Mouse (Mus musculus) kidney, adult 2 months (tissue): ENCODE results near the gene Shisa5. TPM values are rescaled to one million over a fixed set of nuclear protein-coding genes. Genes with fewer than 3 reads are reported as not detected.

ENCODE experiments used
- DNase-seq: peaks from one replicate; pipeline ENCODE4 v3.0.0; 2021
- H3K27ac ChIP-seq: fragments of 200-500 bp; 2 replicates; pipeline ENCODE4 v1.5.1; 2012; ENCODE audit warnings: low read depth, low read length, control low read depth, inconsistent platforms; ENCODE audit not compliant: insufficient read depth
- H3K27me3 ChIP-seq: fragments of 200-500 bp; replicated peaks from 2 replicates; pipeline ENCODE4 v1.6.1; 2012; ENCODE audit warnings: mild to moderate bottlenecking, moderate library complexity, low read length, inconsistent platforms; ENCODE audit not compliant: control insufficient read depth, insufficient read depth
- H3K36me3 ChIP-seq: fragments of 200-500 bp; 2 replicates; pipeline ENCODE4 v1.6.1; 2012; ENCODE audit warnings: mild to moderate bottlenecking, moderate library complexity, low read length, inconsistent platforms; ENCODE audit not compliant: control insufficient read depth, insufficient read depth
- H3K4me1 ChIP-seq: fragments of 200-500 bp; 2 replicates; pipeline ENCODE4 v1.6.1; 2011; ENCODE audit warnings: low read length; ENCODE audit not compliant: control insufficient read depth, insufficient read depth
- H3K4me3 ChIP-seq: fragments of 200-500 bp; 2 replicates; pipeline ENCODE4 v1.5.1; 2011; ENCODE audit warnings: mild to moderate bottlenecking, low read depth, low read length, control low read depth; ENCODE audit not compliant: insufficient read depth
- CTCF ChIP-seq: fragments of 200-500 bp; conservative IDR thresholded peaks from 2 replicates; pipeline ENCODE4 v1.5.1; 2011; ENCODE audit warnings: low read depth, mild to moderate bottlenecking, control low read depth, low read length, moderate library complexity, mixed read lengths; ENCODE audit not compliant: insufficient read depth, insufficient read length
- POLR2A ChIP-seq: fragments of 200-500 bp; IDR thresholded peaks from one replicate; pipeline ENCODE4 v1.6.1; 2011; ENCODE audit warnings: low read depth, low read length, control low read depth
- WGBS: fragments of 180-500 bp; shearing (Covaris S2); methylation state at CpG from one replicate; pipeline ENCODE4 v1.1.7; 2018; 5-methylcytosine and 5-hydroxymethylcytosine counted together
- polyA plus RNA-seq: library from polyadenylated mRNA; depleted of rRNA; stranded (reverse); fragments of >200 nt; gene quantifications from 2 replicates; pipeline ENCODE4 v1.2.3, GENCODE M21; 2012

Shisa5 gene
- polyA plus RNA-seq, 1 experiment: 688 TPM

DNA sequence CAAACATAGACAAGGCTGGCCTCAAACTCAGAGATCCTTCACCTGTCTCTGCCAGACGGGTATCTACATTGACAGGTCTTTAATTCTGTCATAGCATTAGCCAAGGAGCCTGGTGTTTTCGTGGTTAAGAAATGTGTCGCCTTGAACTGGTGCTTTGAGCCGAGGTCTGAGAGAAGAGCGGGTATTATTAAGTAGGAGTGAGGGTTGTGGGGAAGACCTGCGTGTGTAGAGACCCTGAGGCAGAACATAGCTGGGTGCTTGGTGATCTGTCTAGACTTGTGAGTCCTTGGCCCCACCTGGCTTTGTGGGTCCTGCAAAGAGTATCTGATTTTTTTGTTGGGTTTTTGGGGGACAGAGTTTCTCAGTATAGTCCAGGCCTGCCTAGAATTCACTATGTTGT lies 15.5 kb downstream of the Shisa5 start:
- Histone ChIP-seq H3K27me3 (no peaks in the 10 kb centered on the region), H3K27ac (no peak overlapping the region), H3K4me3 (no peak overlapping the region), H3K4me1 (peaks cover 6% of the 10 kb centered on the region; the same call in 1 of the 2 replicates), H3K36me3 (no peaks in the 10 kb centered on the region)
- 70% methylated on average over 6 of the region's 6 CpGs for WGBS
- DNase-seq: no peak
- no peak for TF ChIP-seq CTCF
- no peak for TF ChIP-seq POLR2A

DNA sequence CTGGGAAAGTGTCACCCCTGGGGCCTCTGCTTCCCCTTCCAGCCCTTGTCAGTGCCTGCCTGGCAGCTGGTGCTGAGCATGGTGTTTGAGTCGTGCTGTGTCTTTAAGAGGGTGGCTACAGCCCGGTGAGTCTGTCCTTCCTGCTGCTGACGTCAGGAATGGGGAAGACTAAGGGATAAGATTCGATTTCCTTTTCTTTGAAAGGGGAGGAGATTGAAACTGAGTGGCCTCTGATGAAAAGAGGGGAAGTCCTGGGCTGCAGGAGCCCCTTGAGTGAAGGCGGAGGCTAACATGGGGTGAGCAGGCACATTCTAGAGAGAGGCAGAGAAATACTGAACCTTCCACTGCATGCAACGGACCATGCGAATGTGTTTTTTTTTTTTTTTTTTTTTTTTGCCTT lies 16.3 kb downstream of the Shisa5 start:
- no peak for TF ChIP-seq CTCF
- no peak for TF ChIP-seq POLR2A
- peak overlapping the region; percentile 37 for H3K4me3 ChIP-seq
- H3K4me1 ChIP-seq: peaks cover 7% of the 10 kb centered on the region; the same call in 1 of the 2 replicates
- H3K36me3 ChIP-seq: no peaks in the 10 kb centered on the region
- DNase-seq: peak; percentile 88
- H3K27ac ChIP-seq: peak overlapping the region; percentile 14
- no peaks in the 10 kb centered on the region for H3K27me3 ChIP-seq
- 3% methylated on average over 7 of the region's 7 CpGs for WGBS

DNA sequence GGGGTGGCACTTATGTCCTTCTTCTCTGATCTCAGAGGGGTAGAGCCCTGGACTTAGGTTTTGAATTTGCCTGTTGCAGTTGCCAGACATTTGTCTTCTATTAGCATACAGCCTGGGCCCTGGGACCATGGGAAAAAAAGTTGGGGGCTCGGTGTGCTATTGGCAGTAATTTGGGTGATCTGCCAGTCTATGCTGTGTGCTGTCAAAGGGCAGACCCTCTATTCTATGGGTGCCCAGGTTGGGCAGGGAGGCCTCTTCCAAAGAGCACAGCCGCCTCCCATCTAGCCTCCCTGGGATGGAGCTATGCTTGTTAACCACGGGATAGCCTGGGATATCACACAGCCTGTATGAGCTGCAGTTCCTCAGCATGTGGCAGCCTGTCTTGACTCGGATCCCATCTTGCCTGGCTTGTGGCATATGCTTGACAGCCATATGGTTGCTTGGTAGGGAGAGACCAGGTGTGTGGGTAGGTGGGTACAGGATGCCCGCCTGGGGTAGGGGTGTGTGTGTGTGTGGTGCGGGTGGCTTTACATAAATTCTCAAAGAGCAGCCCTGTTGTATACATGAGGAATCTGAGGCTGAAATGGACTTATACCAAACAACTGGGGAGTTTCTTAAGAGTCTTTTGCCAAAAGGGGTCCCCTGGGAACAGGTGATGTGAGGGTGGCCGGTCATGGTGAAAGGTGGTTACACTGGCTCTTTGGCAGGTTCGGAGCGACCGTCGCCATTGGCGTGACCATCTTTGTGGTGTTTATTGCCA lies 17.1 kb downstream of the Shisa5 start:
- no peaks in the 10 kb centered on the region for H3K36me3 ChIP-seq

DNA sequence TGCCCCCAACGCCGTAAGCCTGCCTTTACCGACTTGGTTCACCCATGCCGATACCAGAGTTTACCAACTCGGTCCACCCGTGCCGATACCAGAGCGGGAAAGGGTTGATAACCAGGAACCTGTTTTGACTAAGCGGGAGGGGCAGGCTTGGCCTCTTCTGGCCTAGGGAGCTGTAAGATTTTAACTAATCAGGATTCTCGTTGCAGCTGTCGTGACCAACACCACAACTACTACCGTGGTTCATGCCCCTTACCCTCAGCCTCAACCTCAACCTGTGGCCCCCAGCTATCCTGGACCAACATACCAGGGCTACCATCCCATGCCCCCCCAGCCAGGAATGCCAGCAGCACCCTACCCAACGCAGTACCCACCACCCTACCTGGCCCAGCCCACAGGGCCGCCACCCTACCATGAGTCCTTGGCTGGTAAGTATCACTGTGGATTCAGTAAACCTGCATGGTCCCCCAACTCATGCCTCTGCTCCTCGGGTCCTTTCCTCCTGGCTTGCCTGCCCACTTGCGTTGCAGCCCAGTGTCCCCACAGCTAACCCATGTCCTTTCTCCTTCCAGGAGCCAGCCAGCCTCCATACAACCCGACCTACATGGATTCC lies 17.8 kb downstream of the Shisa5 start:
- H3K4me3 ChIP-seq: no peak overlapping the region
- no peak for TF ChIP-seq POLR2A
- H3K36me3 ChIP-seq: no peaks in the 10 kb centered on the region
- no peaks in the 10 kb centered on the region for H3K27me3 ChIP-seq
- H3K4me1 ChIP-seq: peaks cover 7% of the 10 kb centered on the region; the same call in 1 of the 2 replicates
- H3K27ac ChIP-seq: no peak overlapping the region
- WGBS: 92% methylated on average over 17 of the region's 17 CpGs
- DNase-seq: no peak

More for the DNA sequence above, 17.1 kb downstream of the Shisa5 start:
- peak overlapping the region; percentile 14 for H3K27ac ChIP-seq
- H3K27me3 ChIP-seq: no peaks in the 10 kb centered on the region
- 92% methylated on average over 12 of the region's 12 CpGs for WGBS
- peak overlapping the region; percentile 37 for H3K4me3 ChIP-seq
- no peak for DNase-seq
- no peak for TF ChIP-seq POLR2A
- TF ChIP-seq CTCF: no peak
- peaks cover 7% of the 10 kb centered on the region; the same call in 1 of the 2 replicates for H3K4me1 ChIP-seq

- Histone ChIP-seq H3K4me3 (no peak overlapping the region), H3K27ac (no peak overlapping the region), H3K27me3 (no peaks in the 10 kb centered on the region), H3K4me1 (peaks cover 7% of the 10 kb centered on the region; the same call in 1 of the 2 replicates), H3K36me3 (no peaks in the 10 kb centered on the region)
- TF ChIP-seq CTCF: no peak
- TF ChIP-seq POLR2A: no peak
- no peak for DNase-seq
- 87% methylated on average over 4 of the region's 4 CpGs for WGBS
Observed at GRCm38 (mm10) chr9:109056916-109057315, 18.6 kb downstream of the Shisa5 start.

- DNase-seq: no peak
- 82% methylated on average over 5 of the region's 5 CpGs for WGBS
- TF ChIP-seq POLR2A (no peak), CTCF (no peak)
- Histone ChIP-seq H3K4me3 (peak overlapping the region; percentile 1; the same call in 1 of the 2 replicates), H3K27me3 (no peaks in the 10 kb centered on the region), H3K27ac (no peak overlapping the region), H3K4me1 (peaks cover 7% of the 10 kb centered on the region; the same call in 1 of the 2 replicates), H3K36me3 (no peaks in the 10 kb centered on the region)
Observed at GRCm38 (mm10) chr9:109057543-109057942, 19.2 kb downstream of the Shisa5 start.
